Mouse (Mus musculus): Measurements from ENCODE around the gene Nynrin. TPM values are rescaled to one million over a fixed set of nuclear protein-coding genes. Genes with fewer than 3 reads are reported as not detected.

The Nynrin gene
- polyA plus RNA-seq, 1 experiment: 1.4 TPM

GRCm38 (mm10) chr14:55913406-55913805 lies 59.6 kb downstream of the Nynrin start:
- Histone ChIP-seq H3K36me3 (replicated peaks; ENCODE audit: low read length) (no peaks in the 10 kb centered on the region), H3K27me3 (replicated peaks) (peaks cover 3% of the 10 kb centered on the region), H3K4me3 (replicated peaks) (no peak overlapping the region), H3K9me3 (no peaks in the 10 kb centered on the region), H3K4me1 (peaks cover 12% of the 10 kb centered on the region)
- TF ChIP-seq GATA1 (IDR thresholded peaks at IDR 0.05; ENCODE audit: borderline replicate concordance, low read length) (no peak), FLI1 (IDR thresholded peaks at IDR 0.05; ENCODE audit: low read length) (no peak)

GRCm38 (mm10) chr14:55918240-55919082 lies 64.7 kb downstream of the Nynrin start:
- Histone ChIP-seq H3K36me3 (replicated peaks; ENCODE audit: low read length) (no peaks in the 10 kb centered on the region), H3K4me3 (replicated peaks) (peak overlapping the region; percentile 67), H3K27me3 (replicated peaks) (no peaks in the 10 kb centered on the region), H3K9me3 (no peaks in the 10 kb centered on the region), H3K4me1 (peaks cover 28% of the 10 kb centered on the region)
- TF ChIP-seq FLI1 (IDR thresholded peaks at IDR 0.05; ENCODE audit: low read length) (no peak), GATA1 (IDR thresholded peaks at IDR 0.05; ENCODE audit: borderline replicate concordance, low read length) (no peak)

- H3K4me3 ChIP-seq (replicated peaks): no peak overlapping the region
- TF ChIP-seq FLI1 (IDR thresholded peaks at IDR 0.05; ENCODE audit: low read length) (no peak), GATA1 (IDR thresholded peaks at IDR 0.05; ENCODE audit: borderline replicate concordance, low read length) (no peak)
- peaks cover 40% of the 10 kb centered on the region for H3K4me1 ChIP-seq
- H3K27me3 ChIP-seq (replicated peaks): no peaks in the 10 kb centered on the region
- H3K36me3 ChIP-seq (replicated peaks; ENCODE audit: low read length): no peaks in the 10 kb centered on the region
- no peaks in the 10 kb centered on the region for H3K9me3 ChIP-seq
Observed at GRCm38 (mm10) chr14:55922475-55923232, 68.8 kb downstream of the Nynrin start.

Other genes with a start within 250 kb of the Nynrin start
- gene Rec8, start 236.0 kb upstream of the Nynrin start, polyA plus RNA-seq (2012; ENCODE audit: insufficient read depth, low replicate concordance): 1.4 and 9.7 TPM in 2 replicates
- gene Ipo4, start 218.1 kb upstream of the Nynrin start, polyA plus RNA-seq (2012; ENCODE audit: insufficient read depth, low replicate concordance): 12.4 and 38.3 TPM in 2 replicates
- 0.64 and 4.9 TPM in 2 replicates for gene Gm49378, start 216.1 kb upstream of the Nynrin start, polyA plus RNA-seq (2012; ENCODE audit: insufficient read depth, low replicate concordance)
- gene Tm9sf1, start 210.2 kb upstream of the Nynrin start, polyA plus RNA-seq (2012; ENCODE audit: insufficient read depth, low replicate concordance): 5.8 and 9.0 TPM in 2 replicates
- gene Tssk4, start 203.8 kb upstream of the Nynrin start, polyA plus RNA-seq (2012; ENCODE audit: insufficient read depth, low replicate concordance): 0.23 TPM in 1 of 2 replicates, not detected in the other
- 3.3 and 20.1 TPM in 2 replicates for gene Mdp1, start 193.5 kb upstream of the Nynrin start, polyA plus RNA-seq (2012; ENCODE audit: insufficient read depth, low replicate concordance)
- 12.5 and 39.5 TPM in 2 replicates for gene Gmpr2, start 182.1 kb upstream of the Nynrin start, polyA plus RNA-seq (2012; ENCODE audit: insufficient read depth, low replicate concordance)
- gene Nedd8, start 181.9 kb upstream of the Nynrin start, polyA plus RNA-seq (2012; ENCODE audit: insufficient read depth, low replicate concordance): 10.8 and 102 TPM in 2 replicates
- gene Tinf2, start 172.2 kb upstream of the Nynrin start, polyA plus RNA-seq (2012; ENCODE audit: insufficient read depth, low replicate concordance): 15.6 and 18.7 TPM in 2 replicates
- 1.1 and 2.7 TPM in 2 replicates for gene Tgm1, start 140.1 kb upstream of the Nynrin start, polyA plus RNA-seq (2012; ENCODE audit: insufficient read depth, low replicate concordance)
- 9.5 and 9.9 TPM in 2 replicates for gene Rabggta, start 131.7 kb upstream of the Nynrin start, polyA plus RNA-seq (2012; ENCODE audit: insufficient read depth, low replicate concordance)
- 1.2 and 3.7 TPM in 2 replicates for gene Dhrs1, start 108.3 kb upstream of the Nynrin start, polyA plus RNA-seq (2012; ENCODE audit: insufficient read depth, low replicate concordance)
- gene Nop9, start 108.3 kb upstream of the Nynrin start, polyA plus RNA-seq (2012; ENCODE audit: insufficient read depth, low replicate concordance): 18.3 and 25.1 TPM in 2 replicates
- gene Cideb, start 95.6 kb upstream of the Nynrin start, polyA plus RNA-seq (2012; ENCODE audit: insufficient read depth, low replicate concordance): 1.5 and 3.3 TPM in 2 replicates
- 3.2 and 5.6 TPM in 2 replicates for gene Ltb4r2, start 92.6 kb upstream of the Nynrin start, polyA plus RNA-seq (2012; ENCODE audit: insufficient read depth, low replicate concordance)
- gene Ltb4r1, start 88.0 kb upstream of the Nynrin start, polyA plus RNA-seq (2012; ENCODE audit: insufficient read depth, low replicate concordance): 24.2 and 36.1 TPM in 2 replicates
- not detected in 2 replicates for gene Adcy4, start 69.9 kb upstream of the Nynrin start, polyA plus RNA-seq (2012; ENCODE audit: insufficient read depth, low replicate concordance)
- gene Ripk3, start 65.1 kb upstream of the Nynrin start, polyA plus RNA-seq (2012; ENCODE audit: insufficient read depth, low replicate concordance): 38.4 and 95.9 TPM in 2 replicates
- gene Nfatc4, start 30.9 kb upstream of the Nynrin start, polyA plus RNA-seq (2012; ENCODE audit: insufficient read depth, low replicate concordance): 0.08 TPM in 1 of 2 replicates, not detected in the other
- gene Cbln3, start 30.4 kb downstream of the Nynrin start, polyA plus RNA-seq (2012; ENCODE audit: insufficient read depth, low replicate concordance): 1.2 TPM in 1 of 2 replicates, not detected in the other
- gene Khnyn, start 30.9 kb downstream of the Nynrin start, polyA plus RNA-seq (2012; ENCODE audit: insufficient read depth, low replicate concordance): 7.3 and 10.5 TPM in 2 replicates
- gene Sdr39u1, start 46.3 kb downstream of the Nynrin start, polyA plus RNA-seq (2012; ENCODE audit: insufficient read depth, low replicate concordance): 6.6 TPM in 1 of 2 replicates, not detected in the other
- 0.87 TPM in 1 of 2 replicates, not detected in the other for gene Cma1, start 90.7 kb downstream of the Nynrin start, polyA plus RNA-seq (2012; ENCODE audit: insufficient read depth, low replicate concordance)
- gene Cma2, start 97.0 kb downstream of the Nynrin start, polyA plus RNA-seq (2012; ENCODE audit: insufficient read depth, low replicate concordance): not detected in 2 replicates
- not detected in 2 replicates for gene Mcpt1, start 164.0 kb downstream of the Nynrin start, polyA plus RNA-seq (2012; ENCODE audit: insufficient read depth, low replicate concordance)
- not detected in 2 replicates for gene Mcpt9, start 176.5 kb downstream of the Nynrin start, polyA plus RNA-seq (2012; ENCODE audit: insufficient read depth, low replicate concordance)
- not detected in 2 replicates for gene Mcpt2, start 188.0 kb downstream of the Nynrin start, polyA plus RNA-seq (2012; ENCODE audit: insufficient read depth, low replicate concordance)
- not detected in 2 replicates for gene Mcpt4, start 208.3 kb downstream of the Nynrin start, polyA plus RNA-seq (2012; ENCODE audit: insufficient read depth, low replicate concordance)
- 2.0 TPM in 1 of 2 replicates, not detected in the other for gene Mcpt8, start 231.3 kb downstream of the Nynrin start, polyA plus RNA-seq (2012; ENCODE audit: insufficient read depth, low replicate concordance)
- gene Ctsg, start 248.6 kb downstream of the Nynrin start, polyA plus RNA-seq (2012; ENCODE audit: insufficient read depth, low replicate concordance): 41.8 TPM in 1 of 2 replicates, not detected in the other

Measured in megakaryocyte, embryonic 14.5 days (primary cell).